Comparison of ENCODE assay signal across 16 mouse cellular contexts in the genomic region with DNA sequence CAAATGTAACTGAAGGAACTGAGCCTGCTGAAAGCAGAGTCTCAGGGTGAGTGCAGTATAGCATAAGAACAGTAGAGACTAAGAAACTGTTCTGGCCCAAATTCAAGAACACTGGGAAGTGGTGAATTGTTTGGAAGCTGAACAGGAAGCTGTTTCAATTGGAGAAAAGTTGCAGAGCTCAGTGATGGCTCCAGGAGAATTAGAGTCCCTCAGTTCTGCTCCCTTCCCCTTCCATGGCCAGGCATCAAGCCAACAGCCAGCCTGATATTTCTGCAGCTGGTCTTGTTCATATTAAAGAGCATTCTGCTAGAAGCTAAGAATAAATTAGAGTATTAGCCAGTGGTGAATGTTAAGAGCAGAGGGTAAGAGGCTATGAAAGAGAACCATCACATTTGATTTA. TPM values are rescaled to one million over a fixed set of nuclear protein-coding genes. Genes with fewer than 3 reads are reported as not detected.
DNase-seq lines count a peak whose midpoint lies in the region; ATAC-seq lines count a peak whose summit lies in the region.
"Had no signal": no experiment of that assay in that cellular context is flagged by ENCODE, and none has a peak within 500 bp of the region (broad histone marks: within the 10 kb centered on the region; RNA-seq: fewer than 3 reads in every experiment).

No protein-coding gene starts in this region.

- no peak for ATAC-seq in embryonic facial prominence, embryonic 14.5 days (ENCODE audit: low read depth)
- ATAC-seq in kidney, embryonic 16.5 days (ENCODE audit: low FRiP score, low TSS enrichment) = no peak
- ATAC-seq: forebrain, embryonic 16.5 days had no signal

- DNase-seq in embryonic facial prominence, embryonic 14.5 days (ENCODE audit: low spot score) = peak; percentile 34
- DNase-seq in embryonic facial prominence, embryonic 10.5 days (ENCODE audit: low spot score) = no peak
- DNase-seq in kidney, adult 9 months = peak; percentile 18
- DNase-seq in right cerebral cortex, adult 18-20 months = peak; percentile 1
- DNase-seq in right cerebral cortex, postnatal 36 days (ENCODE audit: low spot score in 2 of 2) = no peak
- DNase-seq in kidney, postnatal 4 days = peak; percentile 62 to 70
- DNase-seq in testis, postnatal 10 days (ENCODE audit: low spot score) = no peak
- DNase-seq: adrenal gland, postnatal 14 days; cerebellum, adult 11-12 months; layer of hippocampus, adult 9-11 months; spleen, adult 18-20 months had no signal

- no peaks in the 10 kb centered on the region for H3K4me1 ChIP-seq in embryonic facial prominence, embryonic 14.5 days (ENCODE audit: control insufficient read depth, insufficient read depth, low read length)
- no peaks in the 10 kb centered on the region for H3K4me1 ChIP-seq in embryonic facial prominence, embryonic 10.5 days
- no peaks in the 10 kb centered on the region for H3K4me1 ChIP-seq in kidney, embryonic 16.5 days (ENCODE audit: insufficient read depth, low read length)
- H3K4me1 ChIP-seq: heart, embryonic 13.5 days had no signal

- H3K27me3 ChIP-seq in embryonic facial prominence, embryonic 14.5 days (replicated peaks; ENCODE audit: control insufficient read depth, insufficient read depth, low read length) = no peaks in the 10 kb centered on the region
- peaks cover 3% of the 10 kb centered on the region for H3K27me3 ChIP-seq in embryonic facial prominence, embryonic 10.5 days (replicated peaks; ENCODE audit: low read depth, poor library complexity, severe bottlenecking)
- no peaks in the 10 kb centered on the region for H3K27me3 ChIP-seq in kidney, embryonic 16.5 days (ENCODE audit: insufficient read depth, low read length)

- H3K4me2 ChIP-seq in embryonic facial prominence, embryonic 14.5 days (ENCODE audit: low read depth, low read length) = no peak overlapping the region
- H3K4me2 ChIP-seq in kidney, embryonic 16.5 days (replicated peaks; ENCODE audit: low read depth, low read length) = no peak overlapping the region
- H3K4me2 ChIP-seq: heart, embryonic 13.5 days had no signal

- H3K36me3 ChIP-seq in embryonic facial prominence, embryonic 14.5 days (ENCODE audit: control insufficient read depth, insufficient read depth, low read length) = no peaks in the 10 kb centered on the region
- H3K36me3 ChIP-seq in embryonic facial prominence, embryonic 10.5 days (replicated peaks) = no peaks in the 10 kb centered on the region
- no peaks in the 10 kb centered on the region for H3K36me3 ChIP-seq in kidney, embryonic 16.5 days (ENCODE audit: insufficient read depth, low read length)
- H3K36me3 ChIP-seq: heart, embryonic 13.5 days had no signal

- no peak overlapping the region for H3K4me3 ChIP-seq in embryonic facial prominence, embryonic 14.5 days (ENCODE audit: low read depth, low read length)
- no peak overlapping the region for H3K4me3 ChIP-seq in embryonic facial prominence, embryonic 10.5 days
- H3K4me3 ChIP-seq in kidney, embryonic 16.5 days (ENCODE audit: low read length) = no peak overlapping the region
- H3K4me3 ChIP-seq: heart, embryonic 13.5 days; myocyte had no signal

- H3K27ac ChIP-seq in embryonic facial prominence, embryonic 14.5 days (replicated peaks; ENCODE audit: low read depth, low read length) = no peak overlapping the region
- H3K27ac ChIP-seq in embryonic facial prominence, embryonic 10.5 days (replicated peaks) = no peak overlapping the region
- H3K27ac ChIP-seq in kidney, embryonic 16.5 days (ENCODE audit: low read length) = no peak overlapping the region
- H3K27ac ChIP-seq: heart, embryonic 13.5 days; liver, embryonic 14.5 days had no signal

- H3K9ac ChIP-seq in embryonic facial prominence, embryonic 14.5 days (ENCODE audit: low read depth, low read length) = no peak overlapping the region
- H3K9ac ChIP-seq in kidney, embryonic 16.5 days (replicated peaks; ENCODE audit: low read length) = no peak overlapping the region
- H3K9ac ChIP-seq: heart, embryonic 13.5 days; liver, embryonic 14.5 days had no signal

- H3K9me3 ChIP-seq in embryonic facial prominence, embryonic 14.5 days (ENCODE audit: control insufficient read depth, low read length) = no peaks in the 10 kb centered on the region
- no peaks in the 10 kb centered on the region for H3K9me3 ChIP-seq in embryonic facial prominence, embryonic 10.5 days
- H3K9me3 ChIP-seq in kidney, embryonic 16.5 days (ENCODE audit: low read length) = no peaks in the 10 kb centered on the region
- H3K9me3 ChIP-seq: heart, embryonic 13.5 days had no signal

RNA-seq across cellular contexts. Expression of a gene that starts 7.3 kb away (rescaled TPM):
- 4.2 and 6.2 TPM in 2 replicates for polyA plus RNA-seq in embryonic facial prominence, embryonic 14.5 days (2014; fragmentation: Nextera tagmentation; extraction: Ambion mirVana)
- 2.6 and 3.0 TPM in 2 replicates for polyA plus RNA-seq in embryonic facial prominence, embryonic 10.5 days (2016; fragmentation: Nextera tagmentation; extraction: Ambion mirVana)
- 4.2 TPM in 2 replicates for polyA plus RNA-seq in kidney, embryonic 16.5 days (2015; fragmentation: Nextera tagmentation; extraction: Ambion mirVana)

Comparison
In these comparisons a context has a peak if more than half of its experiments do, and no peak if none do; other contexts are left out.
1. DNase-seq: peak in embryonic facial prominence, embryonic 14.5 days (single experiment), kidney, adult 9 months (single experiment), right cerebral cortex, adult 18-20 months (single experiment) and kidney, postnatal 4 days (2 of 2); none in embryonic facial prominence, embryonic 10.5 days (single experiment), right cerebral cortex, postnatal 36 days (0 of 2) and testis, postnatal 10 days (single experiment).